Mouse (Mus musculus) liver, embryonic 13.5 days (tissue): ENCODE data around the gene Trappc6a. TPM values are rescaled to one million over a fixed set of nuclear protein-coding genes. Genes with fewer than 3 reads are reported as not detected.

Experiments used
- ATAC-seq: fragments of 200-750 bp; cut with Nextera tagmentation; 2 replicates; pipeline ENCODE4 v1.8.0; 2017; ENCODE audit warnings: low read depth, mild to moderate bottlenecking, moderate number of reproducible peaks, moderate library complexity
- DNase-seq: peaks from one replicate; pipeline ENCODE4 v3.0.0; 2022
- H3K27ac ChIP-seq: fragments of 300-500 bp; sonication (generic); 2 replicates; pipeline ENCODE4 v1.5.1; 2015; ENCODE audit warnings: moderate library complexity, mild to moderate bottlenecking, inconsistent platforms
- H3K27me3 ChIP-seq: fragments of 300-500 bp; sonication (generic); 2 replicates; pipeline ENCODE4 v1.6.1; 2015; ENCODE audit warnings: mild to moderate bottlenecking, inconsistent platforms
- H3K36me3 ChIP-seq: fragments of 300-500 bp; sonication (generic); 2 replicates; pipeline ENCODE4 v1.6.1; 2015; ENCODE audit warnings: mild to moderate bottlenecking, inconsistent platforms
- H3K4me1 ChIP-seq: fragments of 300-500 bp; sonication (generic); replicated peaks from 2 replicates; pipeline ENCODE4 v1.6.1; 2015; ENCODE audit warnings: inconsistent platforms
- H3K4me2 ChIP-seq: fragments of 300-500 bp; sonication (generic); 2 replicates; pipeline ENCODE4 v1.6.1; 2015; ENCODE audit warnings: inconsistent platforms, mild to moderate bottlenecking, moderate library complexity
- H3K4me3 ChIP-seq: fragments of 300-500 bp; sonication (generic); replicated peaks from 2 replicates; pipeline ENCODE4 v1.5.1; 2015; ENCODE audit warnings: mild to moderate bottlenecking, inconsistent platforms
- H3K9ac ChIP-seq: fragments of 300-500 bp; sonication (generic); 2 replicates; pipeline ENCODE4 v1.6.1; 2015; ENCODE audit warnings: mild to moderate bottlenecking, inconsistent platforms
- H3K9me3 ChIP-seq: fragments of 300-500 bp; sonication (generic); replicated peaks from 2 replicates; pipeline ENCODE4 v1.6.1; 2016; ENCODE audit warnings: inconsistent platforms
- WGBS: fragments of 180-500 bp; shearing (Covaris S2); methylation state at CpG from one replicate; pipeline ENCODE4 v1.1.7; 2015; ENCODE audit not compliant: insufficient replicate concordance; 5-methylcytosine and 5-hydroxymethylcytosine counted together
- polyA plus RNA-seq: library from polyadenylated mRNA; unstranded; fragments of >200 nt; fragmentation: Nextera tagmentation; extraction: Ambion mirVana; gene quantifications from 2 replicates; pipeline ENCODE4 v1.2.1, GENCODE M21; 2015

Trappc6a gene
- polyA plus RNA-seq, 1 experiment from 2014 or later: 45.2 TPM

DNA sequence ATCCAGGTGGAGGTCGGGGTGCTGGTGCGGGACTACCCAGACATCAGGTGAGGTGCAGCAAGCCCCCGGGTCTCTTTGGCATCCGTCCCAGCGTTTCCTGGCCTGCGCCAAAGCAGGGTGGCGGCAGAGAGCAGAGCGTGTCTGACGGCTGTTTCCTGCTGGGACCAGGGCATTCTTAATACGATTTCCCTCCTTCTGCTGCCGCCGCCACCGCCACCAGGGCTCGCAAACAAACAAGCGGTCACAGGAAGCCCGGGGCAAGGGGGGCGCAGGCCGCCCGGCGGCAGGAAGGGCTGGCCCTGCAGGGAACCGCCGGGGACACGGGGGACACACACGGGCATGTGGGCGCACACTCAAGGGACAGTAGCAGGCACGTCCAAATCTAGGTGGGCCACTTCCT lies 16.5 kb upstream of the Trappc6a start:
- no peak overlapping the region for H3K4me3 ChIP-seq
- WGBS: 33% methylated on average over 26 of the region's 26 CpGs
- no peak for ATAC-seq
- no peaks in the 10 kb centered on the region for H3K9me3 ChIP-seq
- H3K36me3 ChIP-seq: no peaks in the 10 kb centered on the region
- no peak overlapping the region for H3K9ac ChIP-seq
- no peak for DNase-seq
- H3K4me2 ChIP-seq: peak overlapping the region; percentile 16
- H3K27me3 ChIP-seq: peaks cover 31% of the 10 kb centered on the region
- no peak overlapping the region for H3K27ac ChIP-seq
- peaks cover 18% of the 10 kb centered on the region for H3K4me1 ChIP-seq

DNA sequence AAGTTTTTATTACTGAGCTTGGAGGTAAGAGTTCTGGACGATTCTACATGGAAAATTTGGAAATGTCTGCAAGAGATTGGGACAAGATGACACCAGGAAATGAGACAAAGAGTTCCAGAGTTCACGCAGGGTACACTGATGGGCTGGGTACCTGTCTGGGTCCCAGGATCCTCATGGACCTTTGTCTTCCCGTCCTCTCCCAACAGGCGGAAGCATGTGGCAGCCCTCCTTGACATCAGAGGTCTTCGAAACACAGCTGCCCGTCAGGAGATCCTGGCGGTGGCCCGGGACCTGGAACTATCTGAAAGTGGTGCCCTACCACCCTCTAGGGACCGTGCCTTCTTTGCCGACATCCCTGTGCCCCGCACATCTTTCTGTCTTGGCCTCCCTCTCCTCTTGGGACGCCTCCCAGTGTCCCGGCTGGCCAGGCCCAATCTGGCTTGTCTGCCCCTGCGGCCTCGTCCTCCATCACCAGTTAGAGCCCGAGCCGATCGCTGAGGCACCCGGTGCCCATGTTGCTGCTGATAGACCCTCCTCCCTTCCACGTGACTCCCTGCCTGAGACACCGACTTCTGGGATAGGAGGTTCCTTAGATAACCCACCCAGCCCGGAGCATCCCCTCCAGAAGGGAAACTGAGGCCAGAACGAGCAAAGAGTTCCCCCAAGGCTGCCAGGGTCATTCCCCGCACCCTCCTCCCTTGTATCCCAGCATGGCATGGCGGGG lies 13.3 kb upstream of the Trappc6a start:
- Histone ChIP-seq H3K27ac (no peak overlapping the region), H3K9ac (no peak overlapping the region), H3K27me3 (peaks cover 12% of the 10 kb centered on the region), H3K36me3 (no peaks in the 10 kb centered on the region), H3K4me3 (no peak overlapping the region), H3K4me1 (peaks cover 33% of the 10 kb centered on the region), H3K4me2 (no peak overlapping the region), H3K9me3 (no peaks in the 10 kb centered on the region)
- 77% methylated on average over 25 of the region's 25 CpGs for WGBS
- ATAC-seq (no peak), DNase-seq (no peak)

DNA sequence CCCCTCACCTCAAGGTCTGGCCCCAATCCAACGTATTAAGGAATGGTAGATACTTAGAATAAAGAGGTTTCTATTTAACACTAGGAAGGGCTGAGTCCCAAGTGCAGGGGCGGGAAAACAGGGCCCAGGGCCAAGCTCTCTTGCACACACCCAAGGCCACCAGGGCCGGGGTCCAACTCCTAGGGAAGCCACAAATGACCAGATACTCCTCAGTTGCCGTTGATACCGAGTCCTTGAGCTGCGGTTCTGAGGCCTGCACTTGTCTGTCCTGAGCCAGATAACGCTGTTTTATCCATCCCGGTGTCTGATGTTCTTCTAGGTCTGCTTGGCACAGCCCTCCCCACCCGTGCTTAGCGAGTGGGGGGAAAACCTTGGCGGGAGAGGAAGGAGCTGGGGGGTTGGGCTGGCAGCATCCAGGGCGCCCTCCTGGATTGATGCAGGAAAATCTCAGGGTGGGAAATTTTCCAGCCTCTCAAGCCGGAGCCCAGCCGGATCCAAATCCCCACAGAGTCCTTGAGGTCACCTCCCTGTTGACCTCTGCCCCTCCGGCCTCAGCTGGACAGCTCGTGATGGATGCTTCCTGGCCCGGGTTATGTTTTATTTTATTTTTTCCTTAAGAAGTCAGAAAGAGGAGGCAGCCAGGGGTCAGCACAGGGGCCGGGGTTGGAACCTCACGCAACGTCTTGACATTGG lies 12.5 kb upstream of the Trappc6a start:
- Histone ChIP-seq H3K36me3 (no peaks in the 10 kb centered on the region), H3K4me1 (peaks cover 37% of the 10 kb centered on the region), H3K4me3 (no peak overlapping the region), H3K27me3 (peaks cover 9% of the 10 kb centered on the region; the same call in 1 of the 2 replicates), H3K9ac (no peak overlapping the region), H3K27ac (no peak overlapping the region), H3K4me2 (no peak overlapping the region), H3K9me3 (no peaks in the 10 kb centered on the region)
- DNase-seq (no peak), ATAC-seq (peak; percentile 26; the same call in 1 of the 2 replicates)
- WGBS: 58% methylated on average over 20 of the region's 20 CpGs

DNA sequence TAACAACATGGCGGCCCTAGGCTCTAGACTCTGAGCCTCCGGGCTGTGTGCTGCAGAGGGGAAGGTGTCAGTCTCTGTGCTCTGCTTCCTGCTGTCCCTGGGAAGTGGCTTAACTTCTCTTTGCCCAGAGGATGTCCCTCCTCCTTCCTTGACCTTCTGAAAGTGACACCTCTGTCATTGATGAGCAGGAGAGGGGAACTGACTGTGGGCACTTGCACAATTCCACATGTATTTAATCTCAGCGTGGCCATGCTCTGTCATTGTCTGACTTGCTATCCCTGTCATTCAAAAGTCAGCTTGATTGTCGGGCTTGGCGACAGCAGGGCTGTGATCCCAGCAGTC lies 12.0 kb upstream of the Trappc6a start:
- Histone ChIP-seq H3K4me1 (peaks cover 37% of the 10 kb centered on the region), H3K9me3 (no peaks in the 10 kb centered on the region), H3K27me3 (peaks cover 5% of the 10 kb centered on the region; the same call in 1 of the 2 replicates), H3K4me2 (no peak overlapping the region), H3K9ac (no peak overlapping the region), H3K27ac (no peak overlapping the region), H3K4me3 (no peak overlapping the region), H3K36me3 (no peaks in the 10 kb centered on the region)
- 62% methylated on average over 5 of the region's 5 CpGs for WGBS
- ATAC-seq (no peak), DNase-seq (no peak)

DNA sequence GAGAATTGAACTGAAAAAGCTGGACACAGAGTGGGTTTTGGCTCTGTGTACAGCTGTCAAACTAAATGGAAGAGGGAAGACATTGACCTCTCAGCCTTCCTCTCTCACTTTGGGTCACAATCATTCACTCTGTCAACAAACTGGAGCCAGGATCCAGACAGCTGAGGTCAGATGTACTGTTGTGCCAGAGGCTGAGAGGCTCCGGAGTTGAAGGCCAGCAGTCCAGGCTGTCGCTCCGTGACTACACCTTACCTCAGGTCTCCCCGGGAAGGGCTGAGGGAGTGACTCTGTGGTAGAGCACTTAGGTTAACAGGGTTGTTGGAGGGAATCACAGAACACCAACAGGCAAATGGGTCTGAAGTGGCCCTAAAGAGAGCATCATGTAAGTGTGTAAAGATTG lies 9.9 kb upstream of the Trappc6a start:
- Histone ChIP-seq H3K27ac (no peak overlapping the region), H3K27me3 (no peaks in the 10 kb centered on the region), H3K4me3 (no peak overlapping the region), H3K9me3 (no peaks in the 10 kb centered on the region), H3K9ac (no peak overlapping the region), H3K4me1 (peaks cover 35% of the 10 kb centered on the region), H3K36me3 (no peaks in the 10 kb centered on the region), H3K4me2 (no peak overlapping the region)
- DNase-seq (no peak), ATAC-seq (no peak)
- 72% methylated on average over 4 of the region's 4 CpGs for WGBS

DNA sequence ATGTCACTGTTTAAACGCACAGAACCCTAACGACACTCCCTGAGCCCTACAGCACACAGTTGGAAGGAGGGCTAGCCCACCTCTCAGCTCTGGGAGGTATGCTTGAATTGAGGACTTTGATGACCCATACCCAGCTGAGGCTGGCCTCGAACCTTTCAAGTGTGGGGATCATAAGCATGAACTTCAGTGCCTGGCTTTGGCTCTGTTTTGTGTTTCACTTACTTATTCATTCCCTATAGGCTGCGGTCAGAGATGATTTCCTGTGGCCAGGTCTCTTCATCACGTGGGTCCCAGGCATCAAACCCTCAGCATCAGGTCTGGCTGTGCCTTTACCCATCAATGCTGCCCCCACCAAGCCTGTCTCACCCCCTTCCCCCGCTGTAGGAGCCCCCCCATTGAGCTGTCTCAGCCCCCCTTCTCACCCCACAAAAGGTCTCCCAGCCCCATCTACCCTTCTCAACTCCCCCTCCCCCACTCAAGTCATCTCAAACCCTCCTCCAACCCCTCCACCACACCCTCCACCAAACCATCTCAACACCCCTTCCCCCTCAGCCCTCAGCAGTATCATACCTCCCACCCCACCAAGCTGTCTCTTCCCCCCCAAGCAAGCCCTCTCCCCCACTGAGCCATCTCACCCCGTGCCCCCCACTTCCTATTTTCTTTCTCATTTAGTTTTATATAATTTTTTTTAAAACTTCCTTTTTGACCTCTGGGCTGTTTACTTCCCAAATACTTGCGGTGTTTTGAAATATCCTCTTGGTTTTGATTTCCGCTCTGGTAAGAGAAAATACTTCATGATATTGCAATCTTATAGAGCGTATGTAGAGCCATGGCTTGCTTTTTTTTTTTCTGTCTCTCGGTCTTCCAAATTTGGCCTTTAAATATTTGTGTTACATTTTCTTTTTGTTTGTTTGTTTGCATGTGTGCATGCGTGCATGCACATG lies 7.5 kb upstream of the Trappc6a start:
- Histone ChIP-seq H3K4me2 (no peak overlapping the region), H3K27me3 (no peaks in the 10 kb centered on the region), H3K36me3 (no peaks in the 10 kb centered on the region), H3K4me1 (peaks cover 33% of the 10 kb centered on the region), H3K4me3 (no peak overlapping the region), H3K27ac (no peak overlapping the region), H3K9me3 (no peaks in the 10 kb centered on the region), H3K9ac (no peak overlapping the region)
- no peak for ATAC-seq
- WGBS: 45% methylated on average over 12 of the region's 12 CpGs
- DNase-seq: no peak

DNA sequence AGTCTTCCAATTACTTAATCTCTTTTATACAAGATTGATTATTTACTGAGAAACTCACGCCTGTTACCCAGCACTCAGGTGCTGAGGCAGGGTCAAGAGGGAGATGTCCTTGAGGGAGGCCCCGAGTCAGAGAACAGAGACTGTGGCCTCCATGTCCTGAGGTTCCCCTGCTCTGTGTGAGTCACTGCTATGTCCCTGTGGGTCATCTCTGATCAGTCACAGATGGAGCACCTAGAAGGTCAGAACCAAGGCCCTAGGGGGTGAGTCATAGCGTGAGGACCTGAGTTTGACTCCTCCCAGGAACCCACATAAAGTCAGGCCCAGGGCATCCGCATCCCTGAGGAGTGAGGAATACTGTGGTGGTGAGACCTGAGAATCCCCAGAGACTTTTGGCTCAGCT lies 6.5 kb upstream of the Trappc6a start:
- H3K27me3 ChIP-seq: no peaks in the 10 kb centered on the region
- H3K9me3 ChIP-seq: no peaks in the 10 kb centered on the region
- no peak overlapping the region for H3K4me3 ChIP-seq
- ATAC-seq (no peak), DNase-seq (no peak)
- no peak overlapping the region for H3K9ac ChIP-seq
- H3K4me2 ChIP-seq: no peak overlapping the region
- peaks cover 34% of the 10 kb centered on the region for H3K4me1 ChIP-seq
- H3K27ac ChIP-seq: no peak overlapping the region
- H3K36me3 ChIP-seq: no peaks in the 10 kb centered on the region
- WGBS: 73% methylated on average over 4 of the region's 4 CpGs

DNA sequence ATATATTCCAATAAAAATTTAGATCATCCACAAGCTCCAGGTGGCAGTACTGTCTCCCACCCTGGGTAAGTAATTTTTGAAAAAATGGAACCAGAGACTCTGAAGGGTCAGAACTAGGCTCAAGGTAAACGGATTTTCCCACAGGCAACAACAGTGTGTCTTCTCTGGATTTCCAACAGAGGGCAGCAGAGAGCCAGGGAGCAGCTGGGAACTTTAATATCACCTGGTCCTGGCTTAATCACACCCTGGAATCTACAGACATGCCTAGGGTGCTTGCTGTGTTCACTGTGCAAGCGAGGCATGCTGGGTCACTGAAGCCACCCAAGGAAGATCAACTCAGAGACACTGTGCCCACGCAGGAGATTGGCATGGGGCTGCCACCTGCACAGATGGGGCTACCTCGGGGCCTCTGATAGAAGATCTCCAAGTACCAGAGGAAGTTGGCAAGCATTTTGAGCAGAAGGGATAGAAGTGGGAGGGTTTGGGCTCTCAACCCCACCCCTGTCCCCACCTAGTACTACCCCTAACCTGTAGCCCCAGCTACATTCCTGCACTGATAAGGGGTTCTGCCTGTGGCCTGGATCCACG lies 4.6 kb upstream of the Trappc6a start:
- H3K27me3 ChIP-seq: no peaks in the 10 kb centered on the region
- 30% methylated on average over 5 of the region's 5 CpGs for WGBS
- peaks cover 38% of the 10 kb centered on the region for H3K4me1 ChIP-seq
- no peak for DNase-seq
- no peak overlapping the region for H3K4me3 ChIP-seq
- H3K36me3 ChIP-seq: no peaks in the 10 kb centered on the region
- H3K9ac ChIP-seq: no peak overlapping the region
- no peak overlapping the region for H3K27ac ChIP-seq
- ATAC-seq: no peak
- H3K4me2 ChIP-seq: no peak overlapping the region
- no peaks in the 10 kb centered on the region for H3K9me3 ChIP-seq

DNA sequence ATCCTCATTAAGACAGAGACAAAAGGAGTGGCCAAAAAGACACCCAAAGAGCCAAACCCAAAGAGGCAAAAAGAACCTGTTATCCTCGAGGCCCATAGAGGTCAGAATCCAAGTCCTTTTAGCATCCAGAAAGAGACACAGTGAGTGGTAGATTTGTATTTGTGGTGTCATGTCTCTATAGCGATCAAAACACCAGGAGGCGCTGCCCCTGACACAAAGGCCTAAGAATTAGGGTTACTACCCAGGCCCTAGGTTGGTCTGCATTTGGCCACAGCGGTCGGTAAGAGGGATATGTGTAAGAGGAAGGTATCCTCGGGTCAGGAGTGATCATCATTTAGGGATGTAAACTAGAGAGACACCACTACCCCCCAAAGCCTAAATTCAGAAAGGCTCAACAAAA lies 1.9 kb upstream of the Trappc6a start:
- Histone ChIP-seq H3K4me2 (peak overlapping the region; percentile 95), H3K27ac (no peak overlapping the region)

DNA sequence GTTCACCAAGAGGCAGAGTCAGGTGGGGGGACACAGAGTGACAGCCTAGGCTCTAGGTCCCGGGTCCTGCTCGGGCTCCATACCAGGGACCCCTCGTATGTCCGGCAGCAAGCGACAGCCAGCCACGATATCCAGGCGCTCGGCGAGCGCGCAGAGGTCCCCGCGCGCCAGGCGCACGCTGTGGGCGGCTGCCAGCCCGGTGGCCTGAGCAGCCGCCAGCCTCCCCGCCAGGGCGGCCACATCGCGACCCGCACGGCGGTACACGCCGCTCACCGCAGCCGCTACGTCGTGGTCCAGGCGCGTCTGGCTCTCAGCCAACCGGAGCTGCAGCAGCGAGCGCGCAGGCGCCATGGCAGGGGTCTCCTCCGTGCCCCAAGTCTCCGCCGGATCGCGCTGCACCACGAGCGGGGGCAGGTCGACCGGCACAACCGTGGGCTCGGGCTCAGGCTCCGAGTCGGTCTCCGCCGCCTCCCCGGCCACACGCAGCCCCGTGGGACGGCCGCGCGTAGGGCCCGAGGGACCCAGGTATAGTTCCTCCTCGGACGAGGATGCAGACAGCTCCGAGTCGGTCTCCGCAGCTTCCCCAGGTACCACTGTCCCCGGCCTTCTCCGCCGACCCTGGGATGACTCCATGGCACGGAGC lies 1.1 kb upstream of the Trappc6a start:
- WGBS: 1% methylated on average over 61 of the region's 71 CpGs
- H3K9me3 ChIP-seq: no peaks in the 10 kb centered on the region
- H3K4me1 ChIP-seq: peaks cover 40% of the 10 kb centered on the region
- H3K9ac ChIP-seq: peak overlapping the region; percentile 81
- ATAC-seq (no peak), DNase-seq (peak; percentile 48)
- H3K4me2 ChIP-seq: peak overlapping the region; percentile 95
- H3K4me3 ChIP-seq: peak overlapping the region; percentile 79
- H3K27ac ChIP-seq: peak overlapping the region; percentile 82
- no peaks in the 10 kb centered on the region for H3K36me3 ChIP-seq
- H3K27me3 ChIP-seq: no peaks in the 10 kb centered on the region

More for the DNA sequence above, 1.9 kb upstream of the Trappc6a start:
- Histone ChIP-seq H3K9ac (peak overlapping the region; percentile 81; the same call in 1 of the 2 replicates), H3K4me1 (peaks cover 40% of the 10 kb centered on the region), H3K27me3 (no peaks in the 10 kb centered on the region), H3K9me3 (no peaks in the 10 kb centered on the region), H3K36me3 (no peaks in the 10 kb centered on the region), H3K4me3 (peak overlapping the region; percentile 79)
- DNase-seq (no peak), ATAC-seq (no peak)
- WGBS: 23% methylated on average over 6 of the region's 6 CpGs
